Mouse (Mus musculus) lung, adult 2 months (tissue): ENCODE results near the gene Scube1.

Experiments used
- CTCF ChIP-seq: fragments of 200-500 bp; IDR thresholded peaks from 2 replicates; pipeline ENCODE4 v1.5.1; 2011; ENCODE audit warnings: mild to moderate bottlenecking, low read length, control low read depth; ENCODE audit not compliant: insufficient read depth
- POLR2A ChIP-seq: fragments of 200-500 bp; IDR thresholded peaks from 2 replicates; pipeline ENCODE4 v1.6.1; 2011; ENCODE audit warnings: low read depth, mild to moderate bottlenecking, control low read depth, low read length, borderline replicate concordance; ENCODE audit errors: extremely low read depth

DNA sequence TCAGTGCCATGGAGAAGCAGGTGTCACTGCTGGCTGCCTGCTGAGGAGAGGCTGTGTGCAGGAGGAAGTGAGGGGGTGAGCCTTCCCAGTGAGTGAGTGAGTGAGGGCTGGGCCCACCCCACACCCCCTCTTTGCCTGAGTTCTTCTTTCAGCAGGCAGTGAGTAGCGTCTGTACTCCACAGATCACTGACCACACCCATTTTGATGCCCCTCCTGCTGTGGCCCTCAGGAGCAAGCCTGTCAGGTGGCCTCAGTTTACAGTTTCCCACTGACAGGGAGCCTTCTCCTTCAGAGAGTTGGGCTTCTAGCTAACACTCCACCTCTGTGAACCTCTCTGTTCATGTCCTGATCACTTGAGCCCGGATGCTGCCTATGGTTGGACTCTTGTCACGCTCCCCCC lies 89.6 kb downstream of the Scube1 start:
- no peak for TF ChIP-seq CTCF
- no peak for TF ChIP-seq POLR2A
